ENCODE assay signal across 16 mouse cellular contexts in genomic region chr15:93375696-93376095, GRCm38 (mm10).
"Had no signal": no experiment of that assay in that cellular context is flagged by ENCODE, and none has a peak within 500 bp of the region (broad histone marks: within the 10 kb centered on the region; RNA-seq: fewer than 3 reads in every experiment).

No protein-coding gene starts in this region.

- H3K36me3 ChIP-seq: kidney, embryonic 15.5 days; liver, embryonic 13.5 days; midbrain, embryonic 10.5 days; midbrain, embryonic 13.5 days had no signal

- DNase-seq: kidney, adult 8-10 months; kidney, postnatal 10 days; kidney, postnatal 36 days; layer of hippocampus, postnatal 36 days; liver, embryonic 13.5 days; lung, embryonic 14.5 days; thymus, adult 18-20 months; thymus, postnatal 36 days had no signal

- H3K4me2 ChIP-seq: kidney, embryonic 15.5 days; liver, embryonic 13.5 days; lung, embryonic 14.5 days; midbrain, embryonic 13.5 days had no signal

- H3K27ac ChIP-seq: kidney, embryonic 15.5 days; left cerebral cortex, adult 2 months; liver, embryonic 13.5 days; macrophage; midbrain, embryonic 10.5 days; midbrain, embryonic 13.5 days had no signal

- H3K9ac ChIP-seq: kidney, embryonic 15.5 days; liver, embryonic 13.5 days; lung, embryonic 14.5 days; midbrain, embryonic 13.5 days had no signal

- ATAC-seq: lung, postnatal 0 days; midbrain, embryonic 13.5 days; midbrain, embryonic 16.5 days had no signal

- H3K9me3 ChIP-seq: kidney, embryonic 15.5 days; liver, embryonic 13.5 days; midbrain, embryonic 10.5 days; midbrain, embryonic 13.5 days had no signal

- H3K27me3 ChIP-seq: kidney, embryonic 15.5 days; liver, embryonic 13.5 days; megakaryocyte, embryonic 14.5 days; midbrain, embryonic 13.5 days had no signal

- H3K4me3 ChIP-seq: kidney, embryonic 15.5 days; left cerebral cortex, adult 2 months; liver, embryonic 13.5 days; megakaryocyte, embryonic 14.5 days; midbrain, embryonic 10.5 days; midbrain, embryonic 13.5 days had no signal

- H3K4me1 ChIP-seq: kidney, embryonic 15.5 days; midbrain, embryonic 10.5 days; midbrain, embryonic 13.5 days had no signal
